Mouse (Mus musculus): ENCODE data around the gene Apoc1. TPM values are rescaled to one million over a fixed set of nuclear protein-coding genes. Genes with fewer than 3 reads are reported as not detected.

Gene Apoc1
- polyA plus RNA-seq, 1 experiment from 2014 or later = 5.0 TPM

DNA sequence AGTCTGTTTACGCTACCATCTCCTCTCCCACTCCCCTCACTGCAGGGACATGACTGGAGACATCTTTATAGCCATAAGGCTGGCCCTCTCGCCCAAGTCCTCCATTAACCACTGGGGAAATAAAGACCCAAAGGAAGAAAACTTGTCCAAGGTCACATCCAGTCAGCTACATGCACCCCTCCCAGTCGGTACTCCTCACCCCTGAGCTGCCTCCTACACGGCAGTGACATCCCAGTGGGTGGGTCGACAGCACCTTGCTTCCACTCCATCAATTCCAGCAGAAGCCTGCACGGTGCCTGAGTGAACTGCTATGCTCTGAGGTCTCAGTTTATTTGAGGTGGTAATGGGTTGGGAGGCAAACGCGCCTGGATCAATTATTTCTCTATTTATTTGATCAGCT is 28.5 kb downstream of the Apoc1 start:
- Histone ChIP-seq H3K4me3 (ENCODE audit: low read depth, low read length) (peak overlapping the region; percentile 99), H3K9ac (ENCODE audit: low read length) (peak overlapping the region; percentile 97), H3K4me1 (ENCODE audit: control insufficient read depth, insufficient read depth, low read length) (peaks cover 7% of the 10 kb centered on the region; the same call in 1 of the 2 replicates), H3K27me3 (ENCODE audit: control insufficient read depth, insufficient read depth, low read length) (no peaks in the 10 kb centered on the region), H3K36me3 (ENCODE audit: control insufficient read depth, insufficient read depth, low read length) (no peaks in the 10 kb centered on the region; the same call in 1 of the 2 replicates), H3K4me2 (ENCODE audit: low read depth, severe bottlenecking) (peak overlapping the region; percentile 84), H3K27ac (replicated peaks; ENCODE audit: low read depth, low read length) (no peak overlapping the region), H3K9me3 (ENCODE audit: control insufficient read depth, low read length) (no peaks in the 10 kb centered on the region)
- ATAC-seq (ENCODE audit: insufficient number of reproducible peaks, low FRiP score, low TSS enrichment, low read depth) (0 out of 2 replicates have a peak, but pooled peaks have one; percentile 21), DNase-seq (ENCODE audit: low spot score) (no peak)
- 13% methylated on average over 8 of the region's 8 CpGs for WGBS

DNA sequence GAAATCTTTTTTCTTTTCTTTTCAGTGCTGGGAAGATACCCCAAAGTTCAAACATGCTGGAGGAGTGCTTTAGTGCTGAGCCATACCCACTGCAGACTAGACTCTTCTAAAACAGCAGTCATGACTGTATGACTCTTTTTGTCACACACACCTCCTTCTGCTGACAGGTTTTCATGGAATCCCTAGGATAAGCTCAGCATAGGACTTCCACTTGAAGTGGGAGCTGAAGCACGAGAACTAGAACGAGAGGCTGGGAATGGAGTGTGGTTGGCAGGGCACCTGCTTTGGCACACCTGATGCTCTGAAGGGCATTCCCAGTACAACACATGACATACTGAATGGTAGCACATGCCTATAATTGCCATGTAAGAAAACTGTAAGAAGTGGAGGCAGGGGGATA is 39.8 kb downstream of the Apoc1 start:
- Histone ChIP-seq H3K4me3 (ENCODE audit: low read depth, low read length) (no peak overlapping the region), H3K4me1 (ENCODE audit: control insufficient read depth, insufficient read depth, low read length) (no peaks in the 10 kb centered on the region), H3K9me3 (ENCODE audit: control insufficient read depth, low read length) (no peaks in the 10 kb centered on the region), H3K27ac (replicated peaks; ENCODE audit: low read depth, low read length) (no peak overlapping the region), H3K9ac (ENCODE audit: low read length) (no peak overlapping the region), H3K36me3 (ENCODE audit: control insufficient read depth, insufficient read depth, low read length) (peaks cover 32% of the 10 kb centered on the region), H3K4me2 (ENCODE audit: low read depth, severe bottlenecking) (no peak overlapping the region), H3K27me3 (ENCODE audit: control insufficient read depth, insufficient read depth, low read length) (no peaks in the 10 kb centered on the region)
- no peak for DNase-seq (ENCODE audit: low spot score)
- WGBS = 99% methylated on average over 2 of the region's 2 CpGs
- no peak for ATAC-seq (ENCODE audit: insufficient number of reproducible peaks, low FRiP score, low TSS enrichment, low read depth)

DNA sequence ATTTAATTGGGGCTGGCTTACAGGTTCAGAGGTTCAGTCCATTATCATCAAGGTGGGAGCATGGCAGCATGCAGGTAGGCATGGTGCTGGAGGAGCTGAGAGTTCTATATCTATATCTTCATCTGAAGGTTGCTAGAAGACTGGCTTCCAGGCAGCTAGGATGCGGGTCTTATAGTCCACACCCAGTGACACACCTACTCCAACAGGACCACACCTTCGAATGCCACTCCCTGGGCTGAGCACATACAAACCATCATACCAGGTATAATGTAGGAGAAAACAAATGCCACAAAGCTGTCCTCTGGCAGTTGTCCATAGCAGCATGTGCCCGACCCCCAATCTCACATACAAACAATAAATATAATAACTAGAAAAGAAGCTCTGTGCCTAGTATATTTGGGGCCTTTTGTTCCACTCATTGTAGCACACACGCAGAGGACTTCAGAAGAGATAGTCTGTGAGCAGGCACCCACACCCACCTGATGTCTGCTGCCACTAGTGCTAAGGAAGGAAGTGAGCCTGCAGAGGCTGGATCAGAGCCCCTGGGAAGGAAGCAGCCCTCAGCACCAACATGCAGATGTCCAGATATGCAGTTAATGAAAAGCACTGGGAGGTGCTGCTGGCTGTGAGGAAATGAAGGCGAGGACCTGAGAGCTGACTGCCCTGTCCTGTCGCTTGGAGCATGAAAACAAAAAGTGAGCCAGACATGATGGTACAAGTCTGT is 41.2 kb downstream of the Apoc1 start:
- Histone ChIP-seq H3K36me3 (ENCODE audit: control insufficient read depth, insufficient read depth, low read length) (peaks cover 38% of the 10 kb centered on the region), H3K27me3 (ENCODE audit: control insufficient read depth, insufficient read depth, low read length) (no peaks in the 10 kb centered on the region)
- 95% methylated on average over 6 of the region's 6 CpGs for WGBS

DNA sequence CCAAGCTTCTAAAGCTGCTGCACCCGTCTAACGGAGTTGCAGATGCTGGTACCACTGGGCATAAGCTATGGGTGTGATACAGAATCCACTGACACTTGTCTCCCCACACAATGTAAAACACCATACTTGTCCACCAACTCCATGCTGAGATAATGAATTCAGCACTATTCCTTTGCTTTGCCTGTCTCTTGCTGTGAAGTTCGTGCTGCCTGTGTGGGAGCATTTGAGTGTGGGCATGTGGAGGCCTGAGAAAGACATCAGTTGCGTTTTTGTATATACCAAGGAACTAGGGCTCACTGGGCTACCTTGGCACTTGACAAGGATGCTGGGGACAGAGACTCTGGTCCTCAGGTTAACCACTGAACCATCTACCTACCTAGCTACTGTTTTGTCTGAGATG is 51.2 kb downstream of the Apoc1 start:
- WGBS = 97% methylated on average over 4 of the region's 4 CpGs
- Histone ChIP-seq H3K4me1 (ENCODE audit: control insufficient read depth, insufficient read depth, low read length) (no peaks in the 10 kb centered on the region), H3K27ac (replicated peaks; ENCODE audit: low read depth, low read length) (no peak overlapping the region), H3K4me3 (ENCODE audit: low read depth, low read length) (no peak overlapping the region), H3K36me3 (ENCODE audit: control insufficient read depth, insufficient read depth, low read length) (peaks cover 42% of the 10 kb centered on the region), H3K27me3 (ENCODE audit: control insufficient read depth, insufficient read depth, low read length) (no peaks in the 10 kb centered on the region), H3K9ac (ENCODE audit: low read length) (no peak overlapping the region), H3K4me2 (ENCODE audit: low read depth, severe bottlenecking) (no peak overlapping the region), H3K9me3 (ENCODE audit: control insufficient read depth, low read length) (no peaks in the 10 kb centered on the region)
- ATAC-seq (ENCODE audit: insufficient number of reproducible peaks, low FRiP score, low TSS enrichment, low read depth) = no peak
- DNase-seq (ENCODE audit: low spot score) = no peak

More for the DNA sequence above, 41.2 kb downstream of the Apoc1 start:
- Histone ChIP-seq H3K27ac (replicated peaks; ENCODE audit: low read depth, low read length) (no peak overlapping the region), H3K4me1 (ENCODE audit: control insufficient read depth, insufficient read depth, low read length) (no peaks in the 10 kb centered on the region), H3K4me2 (ENCODE audit: low read depth, severe bottlenecking) (no peak overlapping the region), H3K4me3 (ENCODE audit: low read depth, low read length) (no peak overlapping the region), H3K9ac (ENCODE audit: low read length) (no peak overlapping the region), H3K9me3 (ENCODE audit: control insufficient read depth, low read length) (no peaks in the 10 kb centered on the region)
- ATAC-seq (ENCODE audit: insufficient number of reproducible peaks, low FRiP score, low TSS enrichment, low read depth) = no peak
- no peak for DNase-seq (ENCODE audit: low spot score)

Other genes starting within 250 kb of the Apoc1 start
- 10.0 and 10.8 TPM in 2 replicates for gene Mark4, start 233.8 kb downstream of the Apoc1 start, polyA plus RNA-seq (2014; fragmentation: Nextera tagmentation; extraction: Ambion mirVana)
- gene Exoc3l2, start 229.3 kb downstream of the Apoc1 start, polyA plus RNA-seq (2014; fragmentation: Nextera tagmentation; extraction: Ambion mirVana) = 1.8 and 2.2 TPM in 2 replicates
- 2.3 and 2.7 TPM in 2 replicates for gene Bloc1s3, start 184.3 kb downstream of the Apoc1 start, polyA plus RNA-seq (2014; fragmentation: Nextera tagmentation; extraction: Ambion mirVana)
- gene Trappc6a, start 184.3 kb downstream of the Apoc1 start, polyA plus RNA-seq (2014; fragmentation: Nextera tagmentation; extraction: Ambion mirVana) = 73.3 and 82.3 TPM in 2 replicates
- gene Nkpd1, start 174.8 kb downstream of the Apoc1 start, polyA plus RNA-seq (2014; fragmentation: Nextera tagmentation; extraction: Ambion mirVana) = 0.12 and 0.16 TPM in 2 replicates
- gene Ppp1r37, start 129.6 kb downstream of the Apoc1 start, polyA plus RNA-seq (2014; fragmentation: Nextera tagmentation; extraction: Ambion mirVana) = 3.9 and 5.5 TPM in 2 replicates
- gene Zfp296, start 115.4 kb downstream of the Apoc1 start, polyA plus RNA-seq (2014; fragmentation: Nextera tagmentation; extraction: Ambion mirVana) = 0.21 and 0.52 TPM in 2 replicates
- gene Gemin7, start 115.1 kb downstream of the Apoc1 start, polyA plus RNA-seq (2014; fragmentation: Nextera tagmentation; extraction: Ambion mirVana) = 183 and 185 TPM in 2 replicates
- 55.9 and 61.5 TPM in 2 replicates for gene Clasrp, start 88.2 kb downstream of the Apoc1 start, polyA plus RNA-seq (2014; fragmentation: Nextera tagmentation; extraction: Ambion mirVana)
- gene Relb, start 63.2 kb downstream of the Apoc1 start, polyA plus RNA-seq (2014; fragmentation: Nextera tagmentation; extraction: Ambion mirVana) = 4.7 and 5.3 TPM in 2 replicates
- 91.6 and 97.3 TPM in 2 replicates for gene Clptm1, start 27.6 kb downstream of the Apoc1 start, polyA plus RNA-seq (2014; fragmentation: Nextera tagmentation; extraction: Ambion mirVana)
- 0.44 and 0.77 TPM in 2 replicates for gene Apoc2, start 14.7 kb downstream of the Apoc1 start, polyA plus RNA-seq (2014; fragmentation: Nextera tagmentation; extraction: Ambion mirVana)
- gene Gm44805, start 11.2 kb downstream of the Apoc1 start, polyA plus RNA-seq (2014; fragmentation: Nextera tagmentation; extraction: Ambion mirVana) = not detected in 2 replicates
- gene Apoc4, start 11.2 kb downstream of the Apoc1 start, polyA plus RNA-seq (2014; fragmentation: Nextera tagmentation; extraction: Ambion mirVana) = not detected in 2 replicates
- 83.0 and 83.4 TPM in 2 replicates for gene Apoe, start 6.5 kb upstream of the Apoc1 start, polyA plus RNA-seq (2014; fragmentation: Nextera tagmentation; extraction: Ambion mirVana)
- gene Tomm40, start 22.8 kb upstream of the Apoc1 start, polyA plus RNA-seq (2014; fragmentation: Nextera tagmentation; extraction: Ambion mirVana) = 154 and 163 TPM in 2 replicates
- 59.3 and 63.2 TPM in 2 replicates for gene Nectin2, start 57.8 kb upstream of the Apoc1 start, polyA plus RNA-seq (2014; fragmentation: Nextera tagmentation; extraction: Ambion mirVana)
- gene Bcam, start 78.4 kb upstream of the Apoc1 start, polyA plus RNA-seq (2014; fragmentation: Nextera tagmentation; extraction: Ambion mirVana) = 43.0 and 44.1 TPM in 2 replicates
- 0.75 and 1.3 TPM in 2 replicates for gene Cblc, start 104.1 kb upstream of the Apoc1 start, polyA plus RNA-seq (2014; fragmentation: Nextera tagmentation; extraction: Ambion mirVana)
- gene Bcl3, start 130.1 kb upstream of the Apoc1 start, polyA plus RNA-seq (2014; fragmentation: Nextera tagmentation; extraction: Ambion mirVana) = 0.71 and 1.2 TPM in 2 replicates
- not detected in 2 replicates for gene Gm19345, start 159.3 kb upstream of the Apoc1 start, polyA plus RNA-seq (2014; fragmentation: Nextera tagmentation; extraction: Ambion mirVana)
- not detected in 2 replicates for gene Ceacam16, start 168.6 kb upstream of the Apoc1 start, polyA plus RNA-seq (2014; fragmentation: Nextera tagmentation; extraction: Ambion mirVana)
- gene Ceacam19, start 195.3 kb upstream of the Apoc1 start, polyA plus RNA-seq (2014; fragmentation: Nextera tagmentation; extraction: Ambion mirVana) = not detected in 2 replicates
- gene Pvr, start 228.5 kb upstream of the Apoc1 start, polyA plus RNA-seq (2014; fragmentation: Nextera tagmentation; extraction: Ambion mirVana) = 3.9 and 4.7 TPM in 2 replicates

Data from limb, embryonic 11.5 days (tissue).